Mouse (Mus musculus): ENCODE data around the gene Kcnq1. TPM values are rescaled to one million over a fixed set of nuclear protein-coding genes. Genes with fewer than 3 reads are reported as not detected.

Gene Kcnq1
- total and polyA plus RNA-seq, 3 experiments: not detected

DNA sequence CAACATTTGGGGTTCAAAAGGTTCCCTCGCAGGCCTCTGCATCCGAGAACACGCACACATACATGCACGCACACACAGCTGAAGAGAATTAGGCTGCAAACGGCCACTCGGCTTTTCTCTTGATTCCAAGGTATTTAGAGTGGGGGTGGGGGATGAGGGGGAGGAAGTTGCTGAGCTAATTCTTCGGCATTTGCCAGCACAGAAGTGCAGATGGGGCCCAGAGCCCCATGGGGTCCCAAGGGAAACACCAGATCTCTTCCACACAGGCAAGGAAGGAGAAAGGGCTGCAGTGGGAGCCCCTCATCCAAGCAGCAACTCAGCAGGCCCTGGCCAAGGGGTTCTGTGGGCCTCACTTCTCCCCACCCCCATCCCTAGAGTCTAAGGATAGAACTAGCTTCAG lies 193.9 kb downstream of the Kcnq1 start:
- Histone ChIP-seq H3K9ac (ENCODE audit: insufficient read depth, low read depth) (no peak overlapping the region), H3K36me3 (replicated peaks in 1 of 2; ENCODE audit: control insufficient read depth in 1 of 2, insufficient read depth in 1 of 2, low read length in 1 of 2) (no peaks in the 10 kb centered on the region), H3K9me3 (replicated peaks; ENCODE audit: low read length) (no peaks in the 10 kb centered on the region), H3K27ac (ENCODE audit: insufficient read depth, low read depth) (no peak overlapping the region), H3K4me2 (ENCODE audit: insufficient read depth, low read depth, poor library complexity, severe bottlenecking) (no peak overlapping the region), H3K27me3 (replicated peaks) (peaks cover 10% of the 10 kb centered on the region), H3K4me1 (ENCODE audit: control insufficient read depth in 1 of 2, insufficient read depth in 2 of 2) (peaks cover 0 to 8% of the 10 kb centered on the region in 2 experiments; a peak in 2 of 4 replicates), H3K79me2 (replicated peaks; ENCODE audit: control insufficient read depth, extremely low read depth, insufficient read depth, poor library complexity, severe bottlenecking) (peaks cover 11% of the 10 kb centered on the region), H3K4me3 (replicated peaks in 1 of 3; ENCODE audit: low read depth in 2 of 3, low read length in 2 of 3, poor library complexity in 1 of 3) (no peak overlapping the region)
- DNase-seq (ENCODE audit: extremely low read depth): no peak
- dilution Hi-C loops (cut with MboI; ENCODE audit: extremely low pct_ligation_motif_present, extremely low pct_unique_long_range_greater_than_20kb, low sequenced_read_pairs) (no loop called here), in situ Hi-C loops (cut with MboI; ENCODE audit: low pct_ligation_motif_present, low pct_unique_long_range_greater_than_20kb, low sequenced_read_pairs) (no loop called here)
- TF ChIP-seq CTCF (conservative IDR thresholded peaks at IDR 0.05 in 1 of 2, IDR thresholded peaks at IDR 0.05 in 1 of 2; ENCODE audit: low read depth in 2 of 2, low read length in 2 of 2): no peak
- no peak for TF ChIP-seq POLR2AphosphoS2 (IDR thresholded peaks at IDR 0.05; ENCODE audit: low read depth, low read length)
- TF ChIP-seq ETS1 (conservative IDR thresholded peaks at IDR 0.05; ENCODE audit: low read depth, low read length): no peak
- TF ChIP-seq RCOR1 (conservative IDR thresholded peaks at IDR 0.05; ENCODE audit: low read depth, low read length): no peak
- TF ChIP-seq RAD21 (IDR thresholded peaks at IDR 0.05; ENCODE audit: low read depth, low read length): no peak
- no peak for TF ChIP-seq TBP (conservative IDR thresholded peaks at IDR 0.05; ENCODE audit: low read depth, low read length)
- TF ChIP-seq MAX (IDR thresholded peaks at IDR 0.05; ENCODE audit: low read length): no peak
- TF ChIP-seq ZMIZ1 (IDR thresholded peaks at IDR 0.05; ENCODE audit: low read depth, low read length): no peak

- Histone ChIP-seq H3K36me3 (replicated peaks in 1 of 2; ENCODE audit: control insufficient read depth in 1 of 2, insufficient read depth in 1 of 2, low read length in 1 of 2) (no peaks in the 10 kb centered on the region), H3K79me2 (replicated peaks; ENCODE audit: control insufficient read depth, extremely low read depth, insufficient read depth, poor library complexity, severe bottlenecking) (peaks cover 5% of the 10 kb centered on the region; the same call in 1 of the 2 replicates), H3K27me3 (replicated peaks) (peaks cover 14% of the 10 kb centered on the region), H3K9ac (ENCODE audit: insufficient read depth, low read depth) (no peak overlapping the region), H3K4me2 (ENCODE audit: insufficient read depth, low read depth, poor library complexity, severe bottlenecking) (no peak overlapping the region), H3K4me1 (ENCODE audit: control insufficient read depth in 1 of 2, insufficient read depth in 2 of 2) (peaks cover 0 to 8% of the 10 kb centered on the region in 2 experiments; a peak in 2 of 4 replicates), H3K27ac (ENCODE audit: insufficient read depth, low read depth) (no peak overlapping the region), H3K4me3 (replicated peaks in 1 of 3; ENCODE audit: low read depth in 2 of 3, low read length in 2 of 3, poor library complexity in 1 of 3) (no peak overlapping the region), H3K9me3 (replicated peaks; ENCODE audit: low read length) (no peaks in the 10 kb centered on the region)
- no peak for DNase-seq (ENCODE audit: extremely low read depth)
- dilution Hi-C loops (cut with MboI; ENCODE audit: extremely low pct_ligation_motif_present, extremely low pct_unique_long_range_greater_than_20kb, low sequenced_read_pairs) (no loop called here), in situ Hi-C loops (cut with MboI; ENCODE audit: low pct_ligation_motif_present, low pct_unique_long_range_greater_than_20kb, low sequenced_read_pairs) (no loop called here)
- no peak for TF ChIP-seq USF1 (IDR thresholded peaks at IDR 0.05; ENCODE audit: low read depth, low read length)
- no peak for TF ChIP-seq TBP (conservative IDR thresholded peaks at IDR 0.05; ENCODE audit: low read depth, low read length)
- no peak for TF ChIP-seq MAZ (IDR thresholded peaks at IDR 0.05; ENCODE audit: low read depth, low read length)
Measured at GRCm38 (mm10) chr7:143300681-143301080, 194.5 kb downstream of the Kcnq1 start.

- no peaks in the 10 kb centered on the region for H3K9me3 ChIP-seq (replicated peaks; ENCODE audit: low read length)
- dilution Hi-C loops (cut with MboI; ENCODE audit: extremely low pct_ligation_motif_present, extremely low pct_unique_long_range_greater_than_20kb, low sequenced_read_pairs) (no loop called here), in situ Hi-C loops (cut with MboI; ENCODE audit: low pct_ligation_motif_present, low pct_unique_long_range_greater_than_20kb, low sequenced_read_pairs) (no loop called here)
- H3K27me3 ChIP-seq (replicated peaks): peaks cover 20% of the 10 kb centered on the region
- TF ChIP-seq ETS1 (conservative IDR thresholded peaks at IDR 0.05; ENCODE audit: low read depth, low read length) (no peak), BHLHE40 (IDR thresholded peaks at IDR 0.05; ENCODE audit: low read depth, low read length) (no peak), EP300 (IDR thresholded peaks at IDR 0.05; ENCODE audit: low read length) (no peak), SMC3 (IDR thresholded peaks at IDR 0.05; ENCODE audit: low read depth, low read length) (no peak), CHD2 (IDR thresholded peaks at IDR 0.05; ENCODE audit: low read length) (no peak), TBP (conservative IDR thresholded peaks at IDR 0.05; ENCODE audit: low read depth, low read length) (no peak), ZMIZ1 (IDR thresholded peaks at IDR 0.05; ENCODE audit: low read depth, low read length) (no peak)
- peaks cover 0 to 8% of the 10 kb centered on the region in 2 experiments; a peak in 2 of 4 replicates for H3K4me1 ChIP-seq (ENCODE audit: control insufficient read depth in 1 of 2, insufficient read depth in 2 of 2)
- DNase-seq (ENCODE audit: extremely low read depth): no peak
- H3K36me3 ChIP-seq (replicated peaks in 1 of 2; ENCODE audit: control insufficient read depth in 1 of 2, insufficient read depth in 1 of 2, low read length in 1 of 2): no peaks in the 10 kb centered on the region
- no peak overlapping the region for H3K4me3 ChIP-seq (replicated peaks in 1 of 3; ENCODE audit: low read depth in 2 of 3, low read length in 2 of 3, poor library complexity in 1 of 3)
- no peak overlapping the region for H3K27ac ChIP-seq (ENCODE audit: insufficient read depth, low read depth)
- no peaks in the 10 kb centered on the region for H3K79me2 ChIP-seq (replicated peaks; ENCODE audit: control insufficient read depth, extremely low read depth, insufficient read depth, poor library complexity, severe bottlenecking)
- H3K9ac ChIP-seq (ENCODE audit: insufficient read depth, low read depth): no peak overlapping the region
- H3K4me2 ChIP-seq (ENCODE audit: insufficient read depth, low read depth, poor library complexity, severe bottlenecking): no peak overlapping the region
Measured at GRCm38 (mm10) chr7:143302156-143302555, 196.0 kb downstream of the Kcnq1 start.
